Mouse (Mus musculus) right cerebral cortex, postnatal 25 days (tissue): Measurements from ENCODE around the gene Add2.

ENCODE experiments used
- DNase-seq: peaks from one replicate; pipeline ENCODE4 v3.0.0; 2022

Gene Add2

GRCm38 (mm10) chr6:86086851-86087571 is 58.5 kb downstream of the Add2 start:
- DNase-seq = peak; percentile 90

DNA sequence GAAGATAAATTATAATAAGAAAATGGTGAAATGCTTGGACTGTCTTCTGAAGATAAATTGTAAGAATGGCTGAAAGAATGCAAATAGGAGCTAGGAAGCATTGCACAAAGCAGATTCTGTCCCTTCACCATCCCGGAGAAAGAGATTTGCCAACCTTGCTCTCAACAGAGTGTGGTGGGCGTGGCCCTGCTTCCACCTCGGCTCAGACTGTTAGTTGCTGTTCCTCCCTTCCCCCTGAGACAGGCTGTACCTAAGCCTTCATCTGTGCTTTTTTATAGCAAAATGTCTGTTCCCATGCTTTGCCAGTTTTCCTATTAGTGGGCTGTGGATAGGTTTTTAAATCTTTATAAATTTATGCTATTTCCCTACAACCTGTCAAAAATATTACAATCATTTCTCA is 59.3 kb downstream of the Add2 start:
- no peak for DNase-seq

DNA sequence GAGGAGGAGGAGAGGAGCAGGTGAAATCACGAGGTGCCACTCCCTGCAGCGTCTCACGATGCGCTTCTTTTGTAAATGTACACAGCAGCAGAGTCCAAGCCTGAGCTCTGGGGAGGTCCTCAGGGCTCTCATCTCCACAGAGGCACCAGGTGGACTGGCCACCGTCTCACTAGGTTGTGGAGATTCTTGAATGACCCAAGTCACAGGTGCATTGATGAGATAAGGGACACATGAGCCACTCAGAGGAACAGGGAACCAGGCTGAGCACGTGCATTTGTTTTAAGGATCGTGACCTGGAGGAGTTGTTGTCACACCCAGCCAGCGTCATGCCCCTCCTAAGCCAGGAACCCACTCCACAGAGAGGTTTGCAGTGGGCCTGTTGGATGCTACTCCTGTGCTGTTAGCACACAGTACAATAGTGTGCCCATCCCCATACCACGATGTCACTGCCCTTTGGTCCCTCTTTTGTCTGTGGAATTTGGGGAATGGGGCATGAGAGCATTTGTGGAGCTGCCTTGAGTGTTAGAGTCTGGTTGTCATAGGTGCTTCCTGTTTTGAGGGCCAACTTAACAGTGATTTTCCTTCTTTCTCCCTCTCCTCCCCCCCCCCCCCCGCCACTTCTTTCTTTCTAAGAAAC is 65.8 kb downstream of the Add2 start:
- no peak for DNase-seq

DNA sequence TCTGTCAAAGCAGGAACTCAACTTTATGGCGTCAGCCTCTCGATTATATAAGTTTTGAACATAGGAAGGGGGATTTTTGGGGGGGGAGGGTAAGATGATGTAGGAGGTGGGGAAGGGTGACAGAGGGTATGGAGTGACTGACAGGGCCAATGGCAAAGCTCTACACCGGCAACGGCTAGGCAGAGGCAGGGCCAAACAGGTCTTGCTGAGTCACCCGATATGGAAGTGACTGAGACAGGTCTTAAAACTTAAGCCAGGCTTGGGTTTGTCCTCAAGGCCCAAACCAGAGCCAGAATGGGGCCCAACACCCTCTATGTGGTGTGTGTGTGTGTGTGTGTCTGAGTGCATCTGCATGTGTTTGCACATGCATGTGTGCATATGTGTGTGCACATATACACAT is 67.0 kb downstream of the Add2 start:
- no peak for DNase-seq

GRCm38 (mm10) chr6:86096733-86097132 is 68.3 kb downstream of the Add2 start:
- DNase-seq = peak; percentile 29

DNA sequence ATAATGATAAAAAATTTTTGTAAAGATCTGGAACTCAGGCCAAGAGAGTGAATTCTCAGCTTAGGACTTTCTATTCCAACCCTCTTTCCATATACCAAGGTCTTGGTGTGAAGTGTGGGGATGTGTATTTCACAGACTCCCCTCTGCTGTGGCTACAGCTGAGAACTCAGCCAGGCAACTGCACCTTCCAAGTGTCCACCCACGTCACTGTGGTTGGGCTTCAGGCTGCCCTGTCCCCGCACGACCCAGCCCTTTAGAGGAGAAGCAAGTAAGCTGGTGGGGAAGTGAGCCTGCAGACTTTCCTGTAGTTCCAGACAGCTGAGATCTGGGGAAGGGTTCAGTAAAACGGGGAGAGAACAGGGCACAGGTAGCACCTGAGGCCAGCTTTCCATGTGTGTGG is 68.7 kb downstream of the Add2 start:
- DNase-seq = no peak

DNA sequence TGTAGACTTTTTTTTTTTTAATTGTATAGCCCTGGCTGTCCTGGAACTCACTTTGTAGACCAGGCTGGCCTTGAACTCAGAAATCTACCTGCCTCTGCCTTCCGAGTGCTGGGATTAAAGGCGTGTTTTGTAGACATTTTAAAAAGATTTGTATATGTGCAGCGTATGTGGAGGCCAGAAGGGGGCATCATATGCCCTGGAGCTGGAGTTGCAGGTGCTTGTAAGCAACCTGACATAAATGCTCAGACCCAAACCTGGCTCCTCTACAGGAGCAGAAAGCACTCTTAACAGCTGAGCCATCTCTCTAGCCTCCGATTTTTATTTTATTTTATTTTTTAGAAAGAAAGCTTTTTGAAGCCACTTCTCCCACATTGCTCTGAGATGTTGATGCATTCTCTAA is 70.5 kb downstream of the Add2 start:
- DNase-seq = no peak

- peak; percentile 33 for DNase-seq
These were observed 73.0 kb downstream of the Add2 start for GRCm38 (mm10) chr6:86101451-86101850.

GRCm38 (mm10) chr6:86102874-86103273 is 74.4 kb downstream of the Add2 start:
- peak; percentile 81 for DNase-seq

GRCm38 (mm10) chr6:86103614-86104013 is 75.1 kb downstream of the Add2 start:
- DNase-seq = no peak

- no peak for DNase-seq
These were observed 76.2 kb downstream of the Add2 start for GRCm38 (mm10) chr6:86104719-86105118.

DNA sequence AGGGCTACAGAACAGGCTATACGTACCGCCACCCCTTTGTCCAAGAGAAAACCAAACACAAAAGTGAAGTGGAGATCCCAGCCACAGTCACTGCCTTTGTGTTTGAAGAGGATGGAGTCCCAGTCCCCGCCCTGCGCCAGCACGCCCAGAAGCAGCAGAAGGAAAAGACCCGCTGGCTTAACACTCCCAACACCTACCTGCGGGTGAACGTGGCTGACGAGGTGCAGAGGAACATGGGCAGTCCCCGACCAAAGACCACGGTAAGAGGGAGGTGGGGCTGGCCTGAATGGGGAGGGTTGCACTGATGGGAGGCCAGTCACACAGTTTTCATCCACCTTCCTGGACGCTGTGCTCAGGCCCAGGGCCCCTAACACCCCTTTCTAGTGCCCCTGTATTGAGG is 77.6 kb downstream of the Add2 start:
- DNase-seq = no peak

DNA sequence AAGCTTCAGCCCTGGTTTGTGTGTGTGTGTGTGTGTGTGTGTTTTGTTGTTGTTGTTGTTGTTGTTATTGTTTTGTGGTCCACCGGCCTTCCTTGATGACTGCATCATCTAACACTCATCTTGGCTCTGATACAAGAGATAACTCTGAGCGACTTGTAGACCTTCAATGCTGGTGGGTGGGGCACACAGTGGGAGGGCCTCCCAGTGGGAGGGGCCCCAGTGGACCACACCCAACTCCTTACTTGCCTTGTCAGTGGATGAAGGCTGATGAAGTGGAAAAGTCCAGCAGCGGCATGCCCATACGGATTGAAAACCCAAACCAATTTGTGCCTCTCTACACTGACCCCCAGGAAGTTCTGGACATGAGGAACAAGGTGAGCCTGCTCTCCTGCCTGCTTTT is 78.6 kb downstream of the Add2 start:
- DNase-seq = no peak

DNA sequence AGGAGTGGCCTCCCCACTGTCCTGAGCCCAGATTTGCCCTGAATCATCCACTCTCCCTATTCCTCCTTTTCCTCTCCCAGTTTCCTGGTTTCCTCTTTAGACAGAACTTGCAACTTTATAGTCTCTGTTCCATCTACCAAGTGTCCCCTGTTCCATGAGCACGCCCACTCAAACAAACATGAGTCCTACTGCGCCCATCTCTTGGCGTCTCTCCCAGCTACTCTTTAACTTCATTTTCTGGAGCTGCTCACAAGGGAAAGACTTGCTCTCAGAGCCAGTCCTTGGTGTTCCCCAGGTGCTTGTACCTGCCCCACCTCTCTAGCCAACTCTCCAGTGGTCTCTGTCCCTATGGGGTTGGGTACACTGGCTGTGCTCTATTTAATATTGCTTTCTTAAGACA is 87.4 kb downstream of the Add2 start:
- DNase-seq = peak; percentile 44

- no peak for DNase-seq
These were observed 94.6 kb downstream of the Add2 start for GRCm38 (mm10) chr6:86123057-86123456.

GRCm38 (mm10) chr6:86125761-86126160 is 97.3 kb downstream of the Add2 start:
- no peak for DNase-seq

DNA sequence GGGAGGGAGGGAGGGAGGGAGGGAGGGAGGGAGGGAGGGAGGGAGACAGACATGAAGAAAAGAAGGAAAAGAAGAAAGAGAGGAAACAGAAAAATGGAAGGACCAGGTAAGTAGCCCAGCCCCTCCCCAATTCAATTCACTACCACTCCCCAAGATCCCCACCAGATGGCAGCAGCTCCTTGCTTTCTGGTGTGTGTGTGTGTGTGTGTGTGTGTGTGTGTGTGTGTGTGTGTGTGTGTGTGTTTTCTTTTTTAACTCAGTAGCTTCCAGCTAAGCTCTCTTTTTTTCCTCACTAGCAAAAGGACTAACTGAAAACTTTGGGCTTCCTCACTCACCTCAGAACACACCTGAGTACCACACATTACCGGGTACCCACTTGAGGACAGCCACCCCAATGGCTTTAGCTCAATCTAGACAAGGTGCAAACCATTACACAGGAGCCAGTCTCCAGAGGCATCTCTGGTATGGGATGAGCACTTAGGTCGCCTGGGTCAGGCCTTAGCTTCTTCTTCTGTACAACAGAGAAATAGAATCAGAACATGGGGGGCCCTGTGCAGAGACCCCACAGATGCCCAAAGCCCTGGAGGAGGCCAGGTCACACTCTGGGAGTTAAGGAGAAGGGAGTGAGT is 98.6 kb downstream of the Add2 start:
- peak; percentile 47 for DNase-seq

DNA sequence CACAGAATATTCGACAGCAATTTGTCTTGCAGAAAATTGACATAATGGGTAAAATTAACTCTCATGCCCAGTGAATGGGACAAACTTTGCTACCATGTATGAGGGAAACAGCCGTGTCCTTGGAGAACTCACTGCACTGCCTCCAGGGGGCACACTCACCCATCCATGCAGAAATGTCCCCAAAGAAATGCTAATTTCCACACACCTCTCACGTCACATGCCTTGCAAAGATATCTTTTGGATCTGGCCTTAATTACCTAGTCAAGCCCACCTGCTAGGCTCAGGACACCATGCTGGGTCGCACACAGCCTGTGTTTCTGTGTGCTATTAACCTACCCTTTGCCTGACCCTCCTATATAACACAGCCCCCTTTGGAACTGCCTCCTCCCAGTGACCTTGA is 100.0 kb downstream of the Add2 start:
- DNase-seq = no peak

- DNase-seq = no peak
These were observed 101.5 kb downstream of the Add2 start for GRCm38 (mm10) chr6:86129872-86130498.

- no peak for DNase-seq
These were observed 105.4 kb downstream of the Add2 start for GRCm38 (mm10) chr6:86133882-86134281.

DNA sequence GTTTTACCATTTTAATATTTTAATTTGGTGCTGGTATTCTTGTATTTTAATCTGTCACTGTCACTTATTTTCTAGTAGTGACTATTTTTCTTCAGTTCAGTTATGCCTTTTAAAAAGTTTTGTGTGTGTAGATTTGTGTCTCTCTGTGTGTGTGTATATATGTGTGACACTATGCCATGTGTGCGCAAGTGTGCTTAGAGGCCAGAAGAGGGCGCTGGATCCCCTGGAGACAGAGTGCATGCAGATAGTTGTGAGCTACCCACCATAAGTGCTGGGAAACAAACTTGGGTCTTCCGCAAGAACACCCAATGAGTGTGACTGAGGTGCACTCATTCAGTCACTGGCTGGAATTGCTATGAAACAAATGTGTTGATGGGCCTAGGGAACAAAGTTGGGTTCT is 107.7 kb downstream of the Add2 start:
- no peak for DNase-seq

DNA sequence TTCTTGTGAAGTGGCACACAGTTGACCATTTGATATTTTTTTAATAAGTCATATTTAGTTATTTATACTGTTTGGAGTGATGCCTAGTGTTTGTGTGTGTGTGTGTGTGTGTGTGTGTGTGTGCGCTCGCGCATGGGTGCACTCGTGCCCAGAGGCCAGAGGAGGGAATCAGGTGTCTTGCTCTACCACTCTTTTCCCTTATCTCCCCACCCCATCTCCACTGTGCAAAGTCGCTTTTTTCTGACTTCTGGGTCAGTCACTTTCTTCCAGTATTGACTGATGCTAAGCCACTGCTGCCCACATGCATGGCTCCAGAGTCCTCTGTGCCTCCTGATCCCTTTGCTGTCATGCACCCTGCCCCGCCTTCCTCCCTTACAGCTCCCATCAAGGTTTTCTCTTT is 112.8 kb downstream of the Add2 start:
- no peak for DNase-seq

- DNase-seq = peak; percentile 42
These were observed 113.3 kb downstream of the Add2 start for GRCm38 (mm10) chr6:86141820-86142219.

- DNase-seq = no peak
These were observed 116.5 kb downstream of the Add2 start for GRCm38 (mm10) chr6:86144986-86145385.
